Comparison of ENCODE assay signal across 7 mouse cellular contexts in the genomic region with DNA sequence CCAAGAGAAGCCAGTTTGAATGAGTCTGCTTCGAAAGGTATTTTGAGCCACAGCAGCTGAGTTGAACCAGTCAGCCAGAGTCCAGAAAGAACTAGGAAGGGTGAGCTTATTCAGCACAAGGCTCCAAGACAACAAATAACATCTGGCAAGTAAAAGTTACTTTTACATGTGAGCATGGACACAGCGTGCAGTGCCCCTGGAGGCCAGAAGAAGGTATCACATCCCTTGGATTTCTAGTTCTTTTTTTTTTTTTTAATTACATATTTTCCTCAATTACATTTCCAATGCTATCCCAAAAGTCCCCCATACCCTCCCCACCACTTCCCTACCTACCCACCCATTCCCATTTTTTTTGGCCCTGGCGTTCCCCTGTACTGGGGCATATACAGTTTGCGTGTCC.
DNase-seq lines count a peak whose midpoint lies in the region; ATAC-seq and TF ChIP-seq lines count a peak whose summit lies in the region.
"Not testable (repeated sequence)": the region's sequence is repeated elsewhere in the genome, so short reads cannot be mapped to it uniquely, and the experiment has no call there.

No protein-coding gene starts in this region.

- H3K4me2 ChIP-seq in forebrain, postnatal 0 days (ENCODE audit: low read depth); kidney, postnatal 0 days (ENCODE audit: low read length); stomach, postnatal 0 days (replicated peaks; ENCODE audit: low read depth): not testable (repeated sequence)

- not testable (repeated sequence) for ATAC-seq in forebrain, postnatal 0 days; kidney, postnatal 0 days (replicated peaks; ENCODE audit: low FRiP score, low read depth); stomach, postnatal 0 days (ENCODE audit: low FRiP score, low TSS enrichment)

- intact Hi-C loops in left cerebral cortex, postnatal 4 days (cut with DNase I) = not testable (repeated sequence)

- peak; percentile 2 for DNase-seq in NIH3T3 (ENCODE audit: low read depth)
- not testable (repeated sequence) for DNase-seq in brain, embryonic 14.5 days (ENCODE audit: low read depth); forebrain, postnatal 0 days; kidney, postnatal 0 days (ENCODE audit: low spot score); stomach, postnatal 0 days (ENCODE audit: low spot score)
- peak; percentile 0 for DNase-seq in left cerebral cortex, postnatal 4 days

- not testable (repeated sequence) for H3K36me3 ChIP-seq in E14TG2a.4 (ENCODE audit: insufficient read depth, low read length); forebrain, postnatal 0 days (ENCODE audit: insufficient read depth); kidney, postnatal 0 days (ENCODE audit: insufficient read depth, low read length); stomach, postnatal 0 days (ENCODE audit: control insufficient read depth, insufficient read depth, low read length)

- not testable (repeated sequence) for H3K27me3 ChIP-seq in E14TG2a.4 (ENCODE audit: insufficient read depth, low read length); forebrain, postnatal 0 days (ENCODE audit: insufficient read depth, low read length); kidney, postnatal 0 days (ENCODE audit: insufficient read depth, low read length); stomach, postnatal 0 days (ENCODE audit: control insufficient read depth, insufficient read depth, low read length)

- TF ChIP-seq EP300 in stomach, postnatal 0 days (optimal IDR thresholded peaks at IDR 0.05) = not testable (repeated sequence)

- not testable (repeated sequence) for H3K4me3 ChIP-seq in E14TG2a.4 (replicated peaks; ENCODE audit: low read length); forebrain, postnatal 0 days (ENCODE audit: low read depth, low read length); kidney, postnatal 0 days (replicated peaks; ENCODE audit: low read depth, low read length); stomach, postnatal 0 days (ENCODE audit: low read depth, low read length)

- 92% methylated on average over 4 of the region's 4 CpGs for WGBS in forebrain, postnatal 0 days
- WGBS in kidney, postnatal 0 days = 94% methylated on average over 4 of the region's 4 CpGs
- WGBS in stomach, postnatal 0 days = 85% methylated on average over 4 of the region's 4 CpGs

- H3K9ac ChIP-seq in forebrain, postnatal 0 days; kidney, postnatal 0 days (ENCODE audit: low read depth, low read length); stomach, postnatal 0 days (ENCODE audit: low read length): not testable (repeated sequence)

- H3K27ac ChIP-seq in forebrain, postnatal 0 days (ENCODE audit: low read depth, low read length); kidney, postnatal 0 days; stomach, postnatal 0 days (replicated peaks): not testable (repeated sequence)

- TF ChIP-seq CTCF in E14TG2a.4 (conservative IDR thresholded peaks at IDR 0.05; ENCODE audit: low read length) = peak; percentile 27
- TF ChIP-seq CTCF in brain, embryonic 14.5 days (IDR thresholded peaks at IDR 0.05; ENCODE audit: borderline replicate concordance, extremely low read depth, insufficient read depth, insufficient read length) = peak; percentile 46; the same call in 1 of the 2 replicates
- TF ChIP-seq CTCF in forebrain, postnatal 0 days (IDR thresholded peaks at IDR 0.05; ENCODE audit: low read depth) = peak; percentile 26
- TF ChIP-seq CTCF in kidney, postnatal 0 days (IDR thresholded peaks at IDR 0.05; ENCODE audit: low read depth) = peak; percentile 36
- peak; percentile 42 for TF ChIP-seq CTCF in stomach, postnatal 0 days (IDR thresholded peaks at IDR 0.05; ENCODE audit: low read depth)

- not testable (repeated sequence) for H3K4me1 ChIP-seq in E14TG2a.4 (replicated peaks; ENCODE audit: low read depth, low read length); forebrain, postnatal 0 days (ENCODE audit: insufficient read depth); kidney, postnatal 0 days (replicated peaks; ENCODE audit: insufficient read depth, low read length); stomach, postnatal 0 days (replicated peaks; ENCODE audit: control insufficient read depth, insufficient read depth)

- H3K9me3 ChIP-seq in E14TG2a.4 (ENCODE audit: low read length); forebrain, postnatal 0 days (ENCODE audit: low read length); kidney, postnatal 0 days (replicated peaks; ENCODE audit: low read length); stomach, postnatal 0 days (ENCODE audit: control insufficient read depth, low read length): not testable (repeated sequence)

- not testable (repeated sequence) for TF ChIP-seq POLR2A in brain, embryonic 14.5 days (IDR thresholded peaks at IDR 0.05; ENCODE audit: borderline replicate concordance, extremely low read depth, insufficient read depth, insufficient read length, poor library complexity, severe bottlenecking)
